Mouse (Mus musculus) MEL (cell line): ENCODE data around the gene Gnb1l. TPM values are rescaled to one million over a fixed set of nuclear protein-coding genes. Genes with fewer than 3 reads are reported as not detected.
"Not testable (repeated sequence)": the region's sequence is repeated elsewhere in the genome, so short reads cannot be mapped to it uniquely, and the experiment has no call there.

ENCODE experiments used
- DNase-seq: peaks from one replicate; pipeline ENCODE4 v3.0.0; 2011; ENCODE audit warnings: low read depth, low spot score
- H3K27ac ChIP-seq: 2 replicates; pipeline ENCODE4 v1.5.1; 2012; ENCODE audit warnings: low read depth, mild to moderate bottlenecking, control low read depth, low read length, moderate library complexity; ENCODE audit not compliant: control insufficient read depth
- H3K27me3 ChIP-seq, 2 experiments: fragments of 150-350 bp in 1 of 2; sonication (generic) in 1 of 2; 2 replicates each; pipeline ENCODE4 v1.6.1; 2012; ENCODE audit warnings: low read length in 2 of 2, mild to moderate bottlenecking in 2 of 2, improper control_type of control experiment in 1 of 2, moderate library complexity in 1 of 2; ENCODE audit not compliant: insufficient read depth in 2 of 2, control insufficient read depth in 1 of 2
- H3K36me3 ChIP-seq, 2 experiments: 2 replicates each; pipeline ENCODE4 v1.6.1; 2012 to 2014; ENCODE audit warnings: low read length in 2 of 2, improper control_type of control experiment in 1 of 2, inconsistent platforms in 1 of 2, mild to moderate bottlenecking in 1 of 2; ENCODE audit not compliant: insufficient read depth in 2 of 2, control insufficient read depth in 1 of 2
- H3K4me1 ChIP-seq, 2 experiments: fragments of 150-350 bp in 1 of 2; sonication (generic) in 1 of 2; 2 replicates each; pipeline ENCODE4 v1.6.1; 2012; ENCODE audit warnings: low read length in 2 of 2, improper control_type of control experiment in 1 of 2, mild to moderate bottlenecking in 1 of 2; ENCODE audit not compliant: insufficient read depth in 2 of 2, control insufficient read depth in 1 of 2
- H3K4me3 ChIP-seq, 2 experiments: fragments of 150-350 bp in 1 of 2; sonication (generic) in 1 of 2; 2 replicates each; pipeline ENCODE4 v1.5.1; 2012; ENCODE audit warnings: low read depth in 2 of 2, low read length in 2 of 2, mild to moderate bottlenecking in 2 of 2, moderate library complexity in 2 of 2, control low read depth in 1 of 2, improper control_type of control experiment in 1 of 2; ENCODE audit not compliant: control insufficient read depth in 1 of 2, insufficient read depth in 1 of 2
- H3K79me2 ChIP-seq: 2 replicates; pipeline ENCODE4 v1.6.1; 2012; ENCODE audit warnings: mild to moderate bottlenecking, low read length, moderate library complexity; ENCODE audit not compliant: control insufficient read depth, poor library complexity, insufficient read depth
- H3K9ac ChIP-seq: 2 replicates; pipeline ENCODE4 v1.6.1; 2012; ENCODE audit warnings: low read depth, mild to moderate bottlenecking, control low read depth, low read length, moderate library complexity; ENCODE audit not compliant: control insufficient read depth, poor library complexity, severe bottlenecking
- H3K9me3 ChIP-seq: fragments of 150-350 bp; sonication (generic); replicated peaks from 2 replicates; pipeline ENCODE4 v1.6.1; 2012; ENCODE audit warnings: mild to moderate bottlenecking, low read length, improper control_type of control experiment, moderate library complexity; ENCODE audit not compliant: insufficient read depth
- CHD1 ChIP-seq: IDR thresholded peaks from 2 replicates; pipeline ENCODE4 v1.6.1; 2012; ENCODE audit warnings: low read depth, mild to moderate bottlenecking, inconsistent platforms, low read length, improper control_type of control experiment
- CHD2 ChIP-seq: IDR thresholded peaks from 2 replicates; pipeline ENCODE4 v1.6.1; 2011; ENCODE audit warnings: low read length, improper control_type of control experiment
- CTCF ChIP-seq, 3 experiments: IDR thresholded peaks in 2 of 3; conservative IDR thresholded peaks in 1 of 3; 2 replicates each; pipeline ENCODE4 v1.5.1; 2011 to 2012; ENCODE audit warnings: low read length in 3 of 3, low read depth in 2 of 3, mild to moderate bottlenecking in 2 of 3, improper control_type of control experiment in 1 of 3, inconsistent platforms in 1 of 3, mixed read lengths in 1 of 3, moderate library complexity in 1 of 3; ENCODE audit not compliant: control insufficient read depth in 1 of 3, insufficient read depth in 1 of 3, poor library complexity in 1 of 3, severe bottlenecking in 1 of 3
- EP300 ChIP-seq, 2 experiments: IDR thresholded peaks; 2 replicates each; pipeline ENCODE4 v1.6.1; 2011; ENCODE audit warnings: improper control_type of control experiment in 2 of 2, low read length in 2 of 2, low read depth in 1 of 2, mild to moderate bottlenecking in 1 of 2
- MAFK ChIP-seq: IDR thresholded peaks from 2 replicates; pipeline ENCODE4 v1.6.1; 2011; ENCODE audit warnings: low read depth, mild to moderate bottlenecking, low read length, improper control_type of control experiment, borderline replicate concordance
- MXI1 ChIP-seq: IDR thresholded peaks from 2 replicates; pipeline ENCODE4 v1.6.1; 2011; ENCODE audit warnings: mild to moderate bottlenecking, low read depth, low read length, improper control_type of control experiment
- POLR2AphosphoS2 ChIP-seq: IDR thresholded peaks from 2 replicates; pipeline ENCODE4 v1.6.1; 2011; ENCODE audit warnings: low read length, improper control_type of control experiment
- RAD21 ChIP-seq: IDR thresholded peaks from 2 replicates; pipeline ENCODE4 v1.6.1; 2011; ENCODE audit warnings: mild to moderate bottlenecking, low read depth, low read length, improper control_type of control experiment
- USF1 ChIP-seq: IDR thresholded peaks from 2 replicates; pipeline ENCODE4 v1.6.1; 2014; ENCODE audit warnings: low read depth, mild to moderate bottlenecking, inconsistent platforms, low read length, improper control_type of control experiment, moderate library complexity
- polyA plus RNA-seq, 2 experiments: library from polyadenylated mRNA; stranded (reverse) in 1 of 2; unstranded in 1 of 2; fragments of >175 nt in 1 of 2; fragments of >200 nt in 1 of 2; gene quantifications; 2 replicates each; pipeline versions ENCODE4 v1.2.1 to v1.2.4; 2012; ENCODE audit warnings: low replicate concordance in 2 of 2, low read depth in 1 of 2; ENCODE audit not compliant: insufficient read length in 2 of 2, insufficient read depth in 1 of 2, missing spikeins in 1 of 2
- total RNA-seq: library from RNA; depleted of rRNA; stranded (reverse); fragments of 300-350 nt; gene quantifications from 2 replicates; pipeline ENCODE4 v1.2.3, GENCODE M21; 2012

Gnb1l gene
- total and polyA plus RNA-seq, 3 experiments = 37.9 to 47.8 TPM; not detected in 1

DNA sequence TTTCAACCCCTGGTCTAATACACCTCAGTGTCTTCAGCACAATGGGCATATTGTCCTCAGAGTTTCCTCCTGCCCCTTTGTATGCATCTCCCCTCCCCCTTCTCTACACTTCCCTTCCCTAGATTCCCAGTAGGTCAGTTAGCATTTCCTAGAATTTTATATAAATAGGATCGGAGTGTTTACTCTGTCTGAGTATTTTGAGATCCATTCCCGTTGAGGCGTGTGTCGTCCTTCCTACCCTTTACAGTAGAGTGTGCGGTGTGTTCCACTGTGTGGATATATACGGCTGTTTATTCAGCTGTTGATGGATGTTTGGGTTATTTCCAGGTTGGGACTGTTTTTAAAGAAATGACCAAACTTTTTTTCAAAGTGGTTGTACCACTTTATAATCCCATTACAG, 15.0 kb downstream of the Gnb1l start:
- Histone ChIP-seq H3K9ac (no peak overlapping the region), H3K27ac (no peak overlapping the region), H3K36me3 (no peaks in the 10 kb centered on the region; a peak in 1 of 4 replicates), H3K4me1 (no peaks in the 10 kb centered on the region), H3K27me3 (no peaks in the 10 kb centered on the region), H3K9me3 (no peaks in the 10 kb centered on the region), H3K4me3 (no peak overlapping the region), H3K79me2 (no peaks in the 10 kb centered on the region)
- DNase-seq = no peak
- no peak for TF ChIP-seq MXI1

DNA sequence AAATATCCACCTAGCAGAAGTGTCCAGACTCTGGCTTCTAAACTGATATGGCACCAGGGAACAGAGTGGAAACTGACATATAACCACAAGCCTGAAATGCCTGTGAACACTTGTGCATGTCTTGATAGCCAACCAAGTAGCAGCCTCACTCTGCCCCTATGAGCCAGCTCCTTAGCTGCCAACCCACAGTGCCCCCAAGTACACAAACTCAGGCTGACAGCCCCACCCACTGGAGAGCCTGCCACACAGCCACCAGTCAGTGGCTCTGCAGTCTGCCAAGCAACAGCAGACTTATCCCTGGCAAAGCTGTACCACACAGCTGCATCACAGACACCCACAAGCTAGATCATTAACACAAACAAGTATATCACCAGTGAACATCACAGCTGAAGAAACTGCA, 19.6 kb downstream of the Gnb1l start:
- H3K4me1 ChIP-seq = no peaks in the 10 kb centered on the region

DNA sequence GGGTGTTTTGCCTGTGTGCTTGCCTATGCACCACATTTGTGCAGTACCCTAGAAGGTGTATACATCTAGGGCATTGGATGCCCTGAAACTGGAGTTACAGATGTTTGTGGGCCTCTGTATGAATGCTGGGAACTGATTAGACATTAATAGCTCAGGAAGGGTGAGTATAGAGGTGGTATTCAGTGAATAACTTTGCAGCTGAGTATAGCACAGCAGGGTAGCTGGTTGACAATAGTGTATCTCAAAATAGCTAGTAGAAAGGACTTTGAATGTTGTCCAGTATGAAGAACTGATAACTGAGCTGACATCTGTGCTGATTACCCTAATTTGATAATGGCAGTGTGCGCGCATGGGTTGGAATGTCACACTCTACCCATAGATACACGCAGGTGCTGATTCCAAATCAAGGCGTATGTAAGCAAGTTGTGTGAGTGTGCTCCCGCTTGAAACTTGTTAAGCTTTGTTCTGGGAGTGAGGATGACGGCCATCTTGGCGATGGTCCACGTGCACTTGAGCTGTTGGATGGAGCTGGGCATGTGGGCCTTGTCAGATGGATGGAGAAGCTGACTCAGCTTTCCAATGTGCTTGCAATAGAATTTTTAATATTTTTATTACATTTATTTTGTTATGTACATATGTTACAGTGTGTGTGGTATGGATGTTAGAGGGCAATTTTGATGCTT, 25.2 kb downstream of the Gnb1l start:
- Histone ChIP-seq H3K27ac (no peak overlapping the region), H3K4me1 (no peaks in the 10 kb centered on the region), H3K4me3 (no peak overlapping the region), H3K9ac (no peak overlapping the region), H3K9me3 (no peaks in the 10 kb centered on the region), H3K79me2 (no peaks in the 10 kb centered on the region), H3K27me3 (no peaks in the 10 kb centered on the region), H3K36me3 (no peaks in the 10 kb centered on the region)
- no peak for DNase-seq
- TF ChIP-seq POLR2AphosphoS2 = no peak

More for the DNA sequence above, 19.6 kb downstream of the Gnb1l start:
- H3K9me3 ChIP-seq = no peaks in the 10 kb centered on the region
- H3K4me3 ChIP-seq = no peak overlapping the region
- no peak overlapping the region for H3K9ac ChIP-seq
- H3K27ac ChIP-seq = no peak overlapping the region
- no peak for DNase-seq
- H3K36me3 ChIP-seq = no peaks in the 10 kb centered on the region; a peak in 1 of 4 replicates
- peak in 1 of 3 experiments; percentile 21; a peak in 1 of 6 replicates for TF ChIP-seq CTCF (IDR thresholded peaks at IDR 0.05 in 2 of 3, conservative IDR thresholded peaks at IDR 0.05 in 1 of 3; ENCODE audit: control insufficient read depth in 1 of 3, insufficient read depth in 1 of 3, low read depth in 2 of 3, low read length in 3 of 3, poor library complexity in 1 of 3, severe bottlenecking in 1 of 3)
- TF ChIP-seq RAD21 = peak; percentile 12
- no peak for TF ChIP-seq CHD1
- no peak for TF ChIP-seq MAFK
- H3K79me2 ChIP-seq = no peaks in the 10 kb centered on the region
- no peaks in the 10 kb centered on the region for H3K27me3 ChIP-seq

DNA sequence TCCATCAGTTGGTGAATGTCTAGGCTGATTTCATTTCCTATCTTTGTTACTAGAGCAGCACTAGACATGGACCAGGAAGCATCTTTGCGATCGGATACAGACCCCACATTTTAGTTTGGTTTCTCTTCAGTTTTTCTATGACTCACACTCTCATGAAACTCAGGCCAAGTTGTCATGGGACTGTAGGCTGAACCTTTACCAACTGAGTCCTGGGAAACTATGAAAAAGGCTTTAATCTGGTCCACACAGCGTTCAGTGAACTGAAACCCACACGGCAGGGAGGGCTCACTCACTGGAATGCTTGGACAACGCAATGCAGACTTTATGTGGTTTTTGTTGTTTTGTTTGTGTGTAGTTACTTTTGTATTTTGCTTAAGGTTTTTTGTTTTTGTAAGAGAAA, 30.1 kb downstream of the Gnb1l start:
- no peaks in the 10 kb centered on the region for H3K4me1 ChIP-seq
- DNase-seq = no peak
- no peaks in the 10 kb centered on the region for H3K79me2 ChIP-seq
- H3K4me3 ChIP-seq = no peak overlapping the region
- H3K36me3 ChIP-seq = no peaks in the 10 kb centered on the region
- H3K27me3 ChIP-seq = no peaks in the 10 kb centered on the region
- TF ChIP-seq USF1 (no peak), CHD2 (no peak), EP300 (IDR thresholded peaks at IDR 0.05; ENCODE audit: low read depth in 1 of 2, low read length in 2 of 2) (no peak)
- no peak overlapping the region for H3K9ac ChIP-seq
- no peak overlapping the region for H3K27ac ChIP-seq
- no peaks in the 10 kb centered on the region for H3K9me3 ChIP-seq

DNA sequence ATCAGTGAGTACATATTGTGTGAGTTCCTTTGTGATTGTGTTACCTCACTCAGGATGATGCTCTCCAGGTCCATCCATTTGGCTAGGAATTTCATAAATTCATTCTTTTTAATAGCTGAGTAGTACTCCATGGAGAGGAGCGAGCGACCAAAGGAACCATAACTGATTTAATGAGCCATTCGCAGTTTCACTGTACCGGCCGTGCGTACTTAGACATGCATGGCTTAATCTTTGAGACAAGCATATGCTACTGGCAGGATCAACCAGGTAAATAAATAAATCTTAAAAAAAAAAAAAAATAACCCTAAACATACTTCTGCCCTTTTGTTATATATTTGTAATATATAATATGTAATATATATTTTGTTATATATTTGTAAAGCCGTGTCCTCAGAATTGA, 34.5 kb downstream of the Gnb1l start:
- DNase-seq, H3K27me3 ChIP-seq, H3K9me3 ChIP-seq, H3K27ac ChIP-seq, H3K4me1 ChIP-seq, H3K4me3 ChIP-seq, H3K9ac ChIP-seq, H3K79me2 ChIP-seq, H3K36me3 ChIP-seq: not testable (repeated sequence)
